Mouse (Mus musculus): ENCODE measurements around the gene Tnrc6b. TPM values are rescaled to one million over a fixed set of nuclear protein-coding genes. Genes with fewer than 3 reads are reported as not detected.
"Not testable (repeated sequence)": the region's sequence is repeated elsewhere in the genome, so short reads cannot be mapped to it uniquely, and the experiment has no call there.

Tnrc6b gene
- polyA plus RNA-seq, 1 experiment from 2014 or later, result 26.8 TPM

GRCm38 (mm10) chr15:80915850-80916249, 204.7 kb downstream of the Tnrc6b start:
- H3K4me2 ChIP-seq (ENCODE audit: low read length), result no peak overlapping the region
- H3K9ac ChIP-seq (ENCODE audit: low read depth, low read length), result no peak overlapping the region
- no peaks in the 10 kb centered on the region for H3K27me3 ChIP-seq (replicated peaks; ENCODE audit: control insufficient read depth, insufficient read depth, low read length)
- no peak for ATAC-seq
- no peak overlapping the region for H3K4me3 ChIP-seq (ENCODE audit: low read length)
- H3K36me3 ChIP-seq (ENCODE audit: control insufficient read depth, insufficient read depth, low read length), result peaks cover 45% of the 10 kb centered on the region
- H3K4me1 ChIP-seq (ENCODE audit: control insufficient read depth, insufficient read depth, low read depth, low read length), result no peaks in the 10 kb centered on the region
- WGBS, result 82% methylated on average over 2 of the region's 2 CpGs
- H3K27ac ChIP-seq (ENCODE audit: low read depth, low read length), result no peak overlapping the region
- H3K9me3 ChIP-seq (ENCODE audit: control insufficient read depth, low read length), result no peaks in the 10 kb centered on the region

DNA sequence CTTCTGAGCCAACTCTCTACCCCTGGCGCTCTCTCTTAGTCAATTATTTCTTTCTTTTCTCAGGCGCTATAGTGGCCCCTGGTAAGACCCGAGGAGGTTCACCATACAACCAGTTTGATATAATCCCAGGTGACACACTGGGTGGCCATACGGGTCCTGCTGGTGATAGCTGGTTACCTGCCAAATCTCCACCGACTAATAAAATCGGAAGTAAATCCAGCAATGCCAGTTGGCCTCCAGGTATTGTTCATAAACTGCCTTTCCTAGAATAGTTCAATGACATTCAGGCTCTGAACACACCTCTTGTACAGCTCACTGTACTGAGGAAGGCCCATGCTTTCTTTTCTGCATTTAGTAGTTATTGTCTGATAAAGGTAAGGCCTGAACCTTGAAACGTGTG, 205.5 kb downstream of the Tnrc6b start:
- Histone ChIP-seq H3K27ac (ENCODE audit: low read depth, low read length) (no peak overlapping the region), H3K36me3 (ENCODE audit: control insufficient read depth, insufficient read depth, low read length) (peaks cover 44% of the 10 kb centered on the region), H3K4me3 (ENCODE audit: low read length) (no peak overlapping the region), H3K4me1 (ENCODE audit: control insufficient read depth, insufficient read depth, low read depth, low read length) (no peaks in the 10 kb centered on the region), H3K9ac (ENCODE audit: low read depth, low read length) (no peak overlapping the region), H3K9me3 (ENCODE audit: control insufficient read depth, low read length) (no peaks in the 10 kb centered on the region), H3K4me2 (ENCODE audit: low read length) (no peak overlapping the region), H3K27me3 (replicated peaks; ENCODE audit: control insufficient read depth, insufficient read depth, low read length) (no peaks in the 10 kb centered on the region)
- 90% methylated on average over 7 of the region's 7 CpGs for WGBS
- no peak for ATAC-seq

DNA sequence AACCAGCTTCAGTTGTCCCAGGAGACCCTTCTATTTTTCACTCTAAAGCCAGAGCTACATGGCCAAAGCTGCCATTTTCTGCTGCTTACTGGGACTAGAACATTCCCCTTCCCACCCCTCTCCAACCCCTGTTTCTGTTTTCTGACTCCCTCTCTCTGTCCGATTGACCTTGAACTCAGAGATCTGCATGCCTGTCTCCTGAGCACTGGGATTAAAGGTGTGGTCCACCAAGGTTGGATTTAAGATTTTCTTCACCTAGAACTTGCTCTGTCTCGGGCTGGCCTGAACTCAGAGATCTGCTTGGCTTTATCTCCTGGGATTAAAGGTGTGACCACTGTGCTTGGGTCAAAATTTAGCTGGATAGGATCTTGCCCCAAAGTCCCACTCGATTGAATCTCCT, 209.2 kb downstream of the Tnrc6b start:
- no peaks in the 10 kb centered on the region for H3K4me1 ChIP-seq (ENCODE audit: control insufficient read depth, insufficient read depth, low read depth, low read length)
- WGBS, result 98% methylated on average over 3 of the region's 3 CpGs
- H3K27ac ChIP-seq (ENCODE audit: low read depth, low read length), result no peak overlapping the region
- H3K4me3 ChIP-seq (ENCODE audit: low read length), result no peak overlapping the region
- H3K9ac ChIP-seq (ENCODE audit: low read depth, low read length), result no peak overlapping the region
- no peak for ATAC-seq
- no peaks in the 10 kb centered on the region for H3K9me3 ChIP-seq (ENCODE audit: control insufficient read depth, low read length)
- peaks cover 38% of the 10 kb centered on the region for H3K36me3 ChIP-seq (ENCODE audit: control insufficient read depth, insufficient read depth, low read length)
- H3K27me3 ChIP-seq (replicated peaks; ENCODE audit: control insufficient read depth, insufficient read depth, low read length), result no peaks in the 10 kb centered on the region
- H3K4me2 ChIP-seq (ENCODE audit: low read length), result no peak overlapping the region

GRCm38 (mm10) chr15:80921781-80922180, 210.7 kb downstream of the Tnrc6b start:
- ATAC-seq, result no peak
- Histone ChIP-seq H3K9me3 (ENCODE audit: control insufficient read depth, low read length) (no peaks in the 10 kb centered on the region), H3K36me3 (ENCODE audit: control insufficient read depth, insufficient read depth, low read length) (peaks cover 40% of the 10 kb centered on the region), H3K9ac (ENCODE audit: low read depth, low read length) (no peak overlapping the region), H3K27me3 (replicated peaks; ENCODE audit: control insufficient read depth, insufficient read depth, low read length) (no peaks in the 10 kb centered on the region), H3K27ac (ENCODE audit: low read depth, low read length) (no peak overlapping the region), H3K4me3 (ENCODE audit: low read length) (no peak overlapping the region), H3K4me2 (ENCODE audit: low read length) (no peak overlapping the region), H3K4me1 (ENCODE audit: control insufficient read depth, insufficient read depth, low read depth, low read length) (no peaks in the 10 kb centered on the region)
- 86% methylated on average over 4 of the region's 4 CpGs for WGBS

- WGBS, result 94% methylated on average over 2 of the region's 2 CpGs
- Histone ChIP-seq H3K9me3 (ENCODE audit: control insufficient read depth, low read length) (no peaks in the 10 kb centered on the region), H3K9ac (ENCODE audit: low read depth, low read length) (no peak overlapping the region), H3K4me1 (ENCODE audit: control insufficient read depth, insufficient read depth, low read depth, low read length) (no peaks in the 10 kb centered on the region), H3K4me3 (ENCODE audit: low read length) (no peak overlapping the region), H3K27ac (ENCODE audit: low read depth, low read length) (no peak overlapping the region), H3K4me2 (ENCODE audit: low read length) (no peak overlapping the region), H3K27me3 (replicated peaks; ENCODE audit: control insufficient read depth, insufficient read depth, low read length) (no peaks in the 10 kb centered on the region), H3K36me3 (ENCODE audit: control insufficient read depth, insufficient read depth, low read length) (peaks cover 36% of the 10 kb centered on the region)
- ATAC-seq, result no peak
Measured at GRCm38 (mm10) chr15:80924211-80924610, 213.1 kb downstream of the Tnrc6b start.

DNA sequence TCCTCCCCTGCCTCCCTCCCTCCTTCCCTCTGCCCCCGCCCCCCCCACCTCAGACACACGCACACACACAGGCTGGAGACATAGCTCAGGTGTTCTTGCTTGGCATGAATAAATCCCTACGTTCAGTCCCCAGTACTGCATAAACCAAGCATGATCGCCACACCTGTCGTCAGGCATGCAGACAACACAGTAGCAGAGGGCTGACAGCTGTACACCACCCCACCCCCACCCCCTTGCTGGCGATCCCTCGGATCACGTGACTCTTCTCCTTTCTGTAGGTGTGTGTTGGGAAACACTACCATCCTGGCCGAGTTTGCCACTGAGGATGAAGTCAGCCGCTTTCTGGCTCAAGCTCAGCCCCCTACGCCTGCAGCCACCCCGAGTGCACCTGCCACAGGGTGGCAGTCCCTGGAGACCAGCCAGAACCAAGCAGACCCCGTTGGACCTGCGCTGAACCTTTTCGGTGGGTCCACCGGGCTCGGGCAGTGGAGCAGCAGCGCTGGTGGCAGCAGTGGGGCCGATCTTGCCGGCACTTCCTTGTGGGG, 217.8 kb downstream of the Tnrc6b start:
- WGBS, result 82% methylated on average over 20 of the region's 20 CpGs
- Histone ChIP-seq H3K36me3 (ENCODE audit: control insufficient read depth, insufficient read depth, low read length) (peaks cover 28% of the 10 kb centered on the region), H3K9me3 (ENCODE audit: control insufficient read depth, low read length) (no peaks in the 10 kb centered on the region), H3K27me3 (replicated peaks; ENCODE audit: control insufficient read depth, insufficient read depth, low read length) (no peaks in the 10 kb centered on the region), H3K4me1 (ENCODE audit: control insufficient read depth, insufficient read depth, low read depth, low read length) (no peaks in the 10 kb centered on the region), H3K4me3 (ENCODE audit: low read length) (no peak overlapping the region), H3K4me2 (ENCODE audit: low read length) (no peak overlapping the region), H3K27ac (ENCODE audit: low read depth, low read length) (no peak overlapping the region), H3K9ac (ENCODE audit: low read depth, low read length) (no peak overlapping the region)
- no peak; the same call in 1 of the 2 replicates for ATAC-seq

DNA sequence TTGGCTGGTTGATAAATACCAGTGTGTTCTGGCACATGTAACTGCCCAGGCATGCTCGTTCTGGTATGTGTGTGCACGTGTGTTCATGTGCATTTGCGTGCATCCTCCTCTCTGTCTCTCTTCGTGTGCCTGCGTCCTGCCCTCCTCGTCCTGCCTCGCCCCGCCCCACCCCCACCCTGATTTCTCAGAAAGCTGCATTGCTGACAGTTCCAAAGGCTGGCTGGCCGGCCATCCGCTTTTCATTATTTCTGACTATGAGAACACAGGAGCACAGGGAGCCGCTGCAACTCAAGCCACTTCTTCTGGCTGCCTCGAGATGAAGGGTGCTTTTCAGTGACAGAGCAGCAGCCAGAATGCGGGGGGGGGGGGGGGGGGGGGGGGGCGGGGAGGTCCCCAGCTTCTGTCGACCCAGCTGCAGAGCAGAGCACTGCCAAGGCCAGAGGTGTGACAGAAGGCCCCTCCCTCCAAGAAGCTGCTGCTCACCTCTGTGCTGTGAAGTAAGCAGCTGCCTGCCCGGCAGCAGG, 219.0 kb downstream of the Tnrc6b start:
- Histone ChIP-seq H3K4me1 (ENCODE audit: control insufficient read depth, insufficient read depth, low read depth, low read length) (no peaks in the 10 kb centered on the region), H3K36me3 (ENCODE audit: control insufficient read depth, insufficient read depth, low read length) (peaks cover 27% of the 10 kb centered on the region), H3K9me3 (ENCODE audit: control insufficient read depth, low read length) (no peaks in the 10 kb centered on the region), H3K4me2 (ENCODE audit: low read length) (no peak overlapping the region), H3K9ac (ENCODE audit: low read depth, low read length) (no peak overlapping the region), H3K4me3 (ENCODE audit: low read length) (no peak overlapping the region), H3K27me3 (replicated peaks; ENCODE audit: control insufficient read depth, insufficient read depth, low read length) (no peaks in the 10 kb centered on the region), H3K27ac (ENCODE audit: low read depth, low read length) (no peak overlapping the region)
- 31% methylated on average over 13 of the region's 16 CpGs for WGBS
- ATAC-seq, result no peak

- not testable (repeated sequence) for ATAC-seq; H3K4me2 ChIP-seq (ENCODE audit: low read length); H3K27ac ChIP-seq (ENCODE audit: low read depth, low read length); H3K9me3 ChIP-seq (ENCODE audit: control insufficient read depth, low read length); H3K27me3 ChIP-seq (replicated peaks; ENCODE audit: control insufficient read depth, insufficient read depth, low read length); H3K9ac ChIP-seq (ENCODE audit: low read depth, low read length); H3K4me1 ChIP-seq (ENCODE audit: control insufficient read depth, insufficient read depth, low read depth, low read length); H3K4me3 ChIP-seq (ENCODE audit: low read length)
- peaks cover 24% of the 10 kb centered on the region for H3K36me3 ChIP-seq (ENCODE audit: control insufficient read depth, insufficient read depth, low read length)
- WGBS, result 89% methylated on average over 23 of the region's 23 CpGs
Measured at GRCm38 (mm10) chr15:80930676-80931320, 219.7 kb downstream of the Tnrc6b start.

GRCm38 (mm10) chr15:80931345-80931960, 220.3 kb downstream of the Tnrc6b start:
- no peak overlapping the region for H3K9ac ChIP-seq (ENCODE audit: low read depth, low read length)
- H3K4me3 ChIP-seq (ENCODE audit: low read length), result no peak overlapping the region
- no peak for ATAC-seq
- no peak overlapping the region for H3K27ac ChIP-seq (ENCODE audit: low read depth, low read length)
- H3K4me1 ChIP-seq (ENCODE audit: control insufficient read depth, insufficient read depth, low read depth, low read length), result no peaks in the 10 kb centered on the region
- H3K4me2 ChIP-seq (ENCODE audit: low read length), result no peak overlapping the region
- no peaks in the 10 kb centered on the region for H3K27me3 ChIP-seq (replicated peaks; ENCODE audit: control insufficient read depth, insufficient read depth, low read length)
- WGBS, result 95% methylated on average over 9 of the region's 9 CpGs
- H3K36me3 ChIP-seq (ENCODE audit: control insufficient read depth, insufficient read depth, low read length), result peaks cover 19% of the 10 kb centered on the region
- H3K9me3 ChIP-seq (ENCODE audit: control insufficient read depth, low read length), result no peaks in the 10 kb centered on the region
